Mouse (Mus musculus): ENCODE results near the gene Tmem267. TPM values are rescaled to one million over a fixed set of nuclear protein-coding genes. Genes with fewer than 3 reads are reported as not detected.

Gene Tmem267
- total and polyA plus RNA-seq, 3 experiments = 9.2 to 31.3 (median 26.0) TPM

DNA sequence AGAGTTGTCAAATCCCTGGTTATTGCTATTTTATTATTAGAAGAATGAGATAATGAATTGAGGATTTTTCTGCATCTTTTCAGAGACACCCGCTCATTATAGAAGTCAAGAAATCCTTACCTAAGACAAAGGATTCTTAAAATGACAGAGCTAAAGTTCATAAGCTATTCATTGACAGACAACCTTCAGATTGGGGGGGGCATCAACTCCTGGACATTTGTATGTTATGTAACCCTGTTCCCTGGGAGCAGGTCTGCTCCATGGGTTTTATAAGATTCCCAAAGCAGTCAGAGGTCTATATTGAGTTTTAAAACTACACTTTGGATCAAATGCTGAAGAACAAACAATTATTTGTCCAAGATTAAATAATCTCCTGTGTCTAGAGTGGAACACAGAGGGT, 158.7 kb downstream of the Tmem267 start:
- H3K4me3 ChIP-seq (replicated peaks in 1 of 3; ENCODE audit: low read depth in 2 of 3, low read length in 2 of 3, poor library complexity in 1 of 3) = no peak overlapping the region
- no peaks in the 10 kb centered on the region for H3K4me1 ChIP-seq (ENCODE audit: control insufficient read depth in 1 of 2, insufficient read depth in 2 of 2)
- no peak for TF ChIP-seq CTCF (conservative IDR thresholded peaks at IDR 0.05 in 1 of 2, IDR thresholded peaks at IDR 0.05 in 1 of 2; ENCODE audit: low read depth in 2 of 2, low read length in 2 of 2)
- TF ChIP-seq ZNF384 (IDR thresholded peaks at IDR 0.05; ENCODE audit: low read depth, low read length) = no peak
- no peak for TF ChIP-seq RAD21 (IDR thresholded peaks at IDR 0.05; ENCODE audit: low read depth, low read length)
- no peak for TF ChIP-seq ZC3H11A (IDR thresholded peaks at IDR 0.05; ENCODE audit: low read depth, low read length)
- no peak for TF ChIP-seq POLR2AphosphoS2 (IDR thresholded peaks at IDR 0.05; ENCODE audit: low read depth, low read length)
- TF ChIP-seq HCFC1 (IDR thresholded peaks at IDR 0.05; ENCODE audit: low read depth, low read length) = no peak
- no peak for TF ChIP-seq MYC (IDR thresholded peaks at IDR 0.05; ENCODE audit: low read depth, low read length)
- H3K27ac ChIP-seq (ENCODE audit: insufficient read depth, low read depth) = no peak overlapping the region
- no peak overlapping the region for H3K4me2 ChIP-seq (ENCODE audit: insufficient read depth, low read depth, poor library complexity, severe bottlenecking)
- dilution Hi-C loops (cut with MboI; ENCODE audit: extremely low pct_ligation_motif_present, extremely low pct_unique_long_range_greater_than_20kb, low sequenced_read_pairs) = no loop called here
- no peak for DNase-seq (ENCODE audit: extremely low read depth)
- H3K9me3 ChIP-seq (replicated peaks; ENCODE audit: low read length) = no peaks in the 10 kb centered on the region
- in situ Hi-C loops (cut with MboI; ENCODE audit: low pct_ligation_motif_present, low pct_unique_long_range_greater_than_20kb, low sequenced_read_pairs) = no loop called here
- no peaks in the 10 kb centered on the region for H3K79me2 ChIP-seq (replicated peaks; ENCODE audit: control insufficient read depth, extremely low read depth, insufficient read depth, poor library complexity, severe bottlenecking)
- no peaks in the 10 kb centered on the region for H3K27me3 ChIP-seq (replicated peaks)
- H3K36me3 ChIP-seq (replicated peaks in 1 of 2; ENCODE audit: control insufficient read depth in 1 of 2, insufficient read depth in 1 of 2, low read length in 1 of 2) = no peaks in the 10 kb centered on the region
- no peak overlapping the region for H3K9ac ChIP-seq (ENCODE audit: insufficient read depth, low read depth)

DNA sequence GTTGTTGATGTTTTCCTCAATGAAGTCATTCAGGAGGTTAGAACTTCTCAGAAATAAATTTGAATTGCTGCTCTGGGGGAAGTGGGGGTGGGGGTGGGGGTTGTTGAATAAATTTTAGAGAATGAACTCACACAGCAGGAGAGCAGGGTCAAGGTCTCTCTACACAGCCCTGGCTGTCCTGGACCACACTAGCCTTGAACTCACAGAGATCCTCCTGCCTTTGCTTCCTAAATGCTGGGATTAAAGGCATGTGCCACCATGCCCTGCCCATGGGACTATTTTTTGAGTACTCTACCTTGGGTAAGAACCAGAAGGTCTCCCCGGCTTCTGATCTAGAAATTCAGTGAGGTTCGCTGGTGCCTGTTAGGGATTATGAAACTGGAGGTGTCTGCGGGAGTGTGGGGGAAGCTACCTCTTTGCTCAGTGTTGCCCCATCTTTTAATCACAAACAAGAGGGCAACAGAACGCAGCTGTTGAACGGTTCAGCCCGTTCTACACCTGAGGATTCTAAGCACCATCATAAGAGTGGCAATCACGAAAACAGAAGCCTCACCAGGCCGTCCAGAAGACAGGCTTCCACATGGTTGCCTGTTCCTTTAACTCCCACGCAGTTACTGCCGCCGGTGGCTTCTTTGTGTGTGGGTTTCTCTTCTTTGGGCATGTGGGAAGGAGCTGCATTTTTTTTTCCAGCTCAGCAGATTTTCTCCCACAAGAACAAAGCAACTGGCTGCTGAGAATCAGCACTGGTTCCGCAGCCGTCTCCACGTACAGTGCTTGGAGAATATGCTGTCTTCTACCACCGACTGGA, 161.3 kb downstream of the Tmem267 start:
- dilution Hi-C loops (cut with MboI; ENCODE audit: extremely low pct_ligation_motif_present, extremely low pct_unique_long_range_greater_than_20kb, low sequenced_read_pairs) = no loop called here
- Histone ChIP-seq H3K36me3 (replicated peaks in 1 of 2; ENCODE audit: control insufficient read depth in 1 of 2, insufficient read depth in 1 of 2, low read length in 1 of 2) (no peaks in the 10 kb centered on the region), H3K79me2 (replicated peaks; ENCODE audit: control insufficient read depth, extremely low read depth, insufficient read depth, poor library complexity, severe bottlenecking) (no peaks in the 10 kb centered on the region), H3K27ac (ENCODE audit: insufficient read depth, low read depth) (no peak overlapping the region), H3K4me1 (ENCODE audit: control insufficient read depth in 1 of 2, insufficient read depth in 2 of 2) (no peaks in the 10 kb centered on the region), H3K4me2 (ENCODE audit: insufficient read depth, low read depth, poor library complexity, severe bottlenecking) (no peak overlapping the region), H3K9ac (ENCODE audit: insufficient read depth, low read depth) (no peak overlapping the region), H3K4me3 (replicated peaks in 1 of 3; ENCODE audit: low read depth in 2 of 3, low read length in 2 of 3, poor library complexity in 1 of 3) (no peak overlapping the region), H3K27me3 (replicated peaks) (no peaks in the 10 kb centered on the region), H3K9me3 (replicated peaks; ENCODE audit: low read length) (no peaks in the 10 kb centered on the region)
- no peak for DNase-seq (ENCODE audit: extremely low read depth)
- no peak for TF ChIP-seq E2F4 (IDR thresholded peaks at IDR 0.05; ENCODE audit: insufficient replicate concordance, low read depth, low read length)
- no peak for TF ChIP-seq MXI1 (IDR thresholded peaks at IDR 0.05; ENCODE audit: low read depth, low read length)
- TF ChIP-seq RCOR1 (conservative IDR thresholded peaks at IDR 0.05; ENCODE audit: low read depth, low read length) = no peak
- in situ Hi-C loops (cut with MboI; ENCODE audit: low pct_ligation_motif_present, low pct_unique_long_range_greater_than_20kb, low sequenced_read_pairs) = no loop called here

DNA sequence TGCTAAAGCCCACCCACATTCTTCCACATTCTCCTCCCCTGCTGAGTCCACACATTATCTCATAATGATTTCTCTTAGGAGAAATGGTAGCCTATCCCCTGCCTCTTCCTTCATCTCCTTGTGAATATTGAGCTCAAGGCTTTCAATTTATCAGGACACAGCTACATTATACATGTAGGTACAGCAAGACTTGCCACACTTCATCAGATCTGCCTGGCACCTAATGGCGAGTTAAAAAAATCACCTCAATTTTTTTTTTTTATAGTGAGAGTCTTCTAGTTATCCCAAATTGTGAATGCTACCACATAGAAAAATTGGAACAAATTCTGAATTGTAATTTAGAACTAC, 161.8 kb downstream of the Tmem267 start:
- no peak for TF ChIP-seq POLR2A (IDR thresholded peaks at IDR 0.05; ENCODE audit: low read depth, low read length)
- TF ChIP-seq ZNF384 (IDR thresholded peaks at IDR 0.05; ENCODE audit: low read depth, low read length) = no peak
- no peak for TF ChIP-seq KAT2A (IDR thresholded peaks at IDR 0.05; ENCODE audit: insufficient replicate concordance, low read length)
- Histone ChIP-seq H3K27me3 (replicated peaks) (no peaks in the 10 kb centered on the region), H3K9me3 (replicated peaks; ENCODE audit: low read length) (no peaks in the 10 kb centered on the region), H3K4me3 (replicated peaks in 1 of 3; ENCODE audit: low read depth in 2 of 3, low read length in 2 of 3, poor library complexity in 1 of 3) (no peak overlapping the region), H3K79me2 (replicated peaks; ENCODE audit: control insufficient read depth, extremely low read depth, insufficient read depth, poor library complexity, severe bottlenecking) (no peaks in the 10 kb centered on the region), H3K9ac (ENCODE audit: insufficient read depth, low read depth) (no peak overlapping the region), H3K36me3 (replicated peaks in 1 of 2; ENCODE audit: control insufficient read depth in 1 of 2, insufficient read depth in 1 of 2, low read length in 1 of 2) (no peaks in the 10 kb centered on the region), H3K4me2 (ENCODE audit: insufficient read depth, low read depth, poor library complexity, severe bottlenecking) (no peak overlapping the region), H3K4me1 (ENCODE audit: control insufficient read depth in 1 of 2, insufficient read depth in 2 of 2) (no peaks in the 10 kb centered on the region), H3K27ac (ENCODE audit: insufficient read depth, low read depth) (no peak overlapping the region)
- DNase-seq (ENCODE audit: extremely low read depth) = no peak
- dilution Hi-C loops (cut with MboI; ENCODE audit: extremely low pct_ligation_motif_present, extremely low pct_unique_long_range_greater_than_20kb, low sequenced_read_pairs) = no loop called here
- in situ Hi-C loops (cut with MboI; ENCODE audit: low pct_ligation_motif_present, low pct_unique_long_range_greater_than_20kb, low sequenced_read_pairs) = no loop called here
